Mouse (Mus musculus) spleen, adult 2 months (tissue): ENCODE data around the gene Ptprt.

ENCODE experiments used
- CTCF ChIP-seq: fragments of 200-500 bp; IDR thresholded peaks from 2 replicates; pipeline ENCODE4 v1.5.1; 2011; ENCODE audit warnings: mild to moderate bottlenecking, inconsistent platforms; ENCODE audit not compliant: insufficient read depth, insufficient read length, insufficient replicate concordance; ENCODE audit errors: extremely low read depth
- POLR2A ChIP-seq: fragments of 200-500 bp; IDR thresholded peaks from 2 replicates; pipeline ENCODE4 v1.6.1; 2011; ENCODE audit warnings: low read depth, low read length, inconsistent platforms

GRCm38 (mm10) chr2:161608401-161608800, 1052.5 kb downstream of the Ptprt start:
- TF ChIP-seq CTCF (no peak), POLR2A (no peak)
